Mouse (Mus musculus) liver, adult 2 months (tissue): ENCODE data around the gene Pnpla1. TPM values are rescaled to one million over a fixed set of nuclear protein-coding genes. Genes with fewer than 3 reads are reported as not detected.

ENCODE experiments used
- DNase-seq: peaks from one replicate; pipeline ENCODE4 v3.0.0-alpha.2; 2011; ENCODE audit warnings: low read depth, low spot score; ENCODE audit errors: extremely low read depth
- H3K27ac ChIP-seq: fragments of 200-500 bp; replicated peaks from 2 replicates; pipeline ENCODE4 v1.5.1; 2012; ENCODE audit warnings: low read depth, mild to moderate bottlenecking, control low read depth, inconsistent platforms, low read length; ENCODE audit not compliant: insufficient read depth
- H3K27me3 ChIP-seq: fragments of 200-500 bp; 2 replicates; pipeline ENCODE4 v1.6.1; 2012; ENCODE audit warnings: mild to moderate bottlenecking, moderate library complexity, low read length, inconsistent platforms; ENCODE audit not compliant: control insufficient read depth, insufficient read depth
- H3K36me3 ChIP-seq: fragments of 200-500 bp; 2 replicates; pipeline ENCODE4 v1.6.1; 2012; ENCODE audit warnings: low read length, inconsistent platforms; ENCODE audit not compliant: control insufficient read depth, insufficient read depth
- H3K4me1 ChIP-seq: fragments of 200-500 bp; 2 replicates; pipeline ENCODE4 v1.6.1; 2011; ENCODE audit warnings: low read length; ENCODE audit not compliant: control insufficient read depth, insufficient read depth
- H3K4me3 ChIP-seq: fragments of 200-500 bp; 2 replicates; pipeline ENCODE4 v1.5.1; 2011; ENCODE audit warnings: low read depth, mild to moderate bottlenecking, control low read depth, low read length, moderate library complexity; ENCODE audit not compliant: insufficient read depth
- H3K79me2 ChIP-seq: fragments of 200-500 bp; 2 replicates; pipeline ENCODE4 v1.6.1; 2012; ENCODE audit warnings: inconsistent platforms, mild to moderate bottlenecking, low read length, moderate library complexity; ENCODE audit not compliant: control insufficient read depth, insufficient read depth
- H3K9ac ChIP-seq: fragments of 200-500 bp; 2 replicates; pipeline ENCODE4 v1.6.1; 2012; ENCODE audit warnings: low read depth, mild to moderate bottlenecking, control low read depth, inconsistent platforms, low read length
- CTCF ChIP-seq: fragments of 200-500 bp; IDR thresholded peaks from 2 replicates; pipeline ENCODE4 v1.5.1; 2011; ENCODE audit warnings: low read depth, low read length, control low read depth
- POLR2A ChIP-seq: fragments of 200-500 bp; IDR thresholded peaks from 2 replicates; pipeline ENCODE4 v1.6.1; 2011; ENCODE audit warnings: low read length, control low read depth; ENCODE audit not compliant: insufficient read depth; ENCODE audit errors: extremely low read depth
- WGBS: fragments of 180-500 bp; shearing (Covaris S2); methylation state at CpG from one replicate; pipeline ENCODE4 v1.1.7; 2018; 5-methylcytosine and 5-hydroxymethylcytosine counted together
- polyA plus RNA-seq: library from polyadenylated mRNA; depleted of rRNA; stranded (reverse); fragments of >200 nt; gene quantifications from 2 replicates; pipeline ENCODE4 v1.2.3, GENCODE M21; 2012
- total RNA-seq: library from RNA; depleted of rRNA; stranded (reverse); fragments of >200 nt; gene quantifications from 2 replicates; pipeline ENCODE4 v1.2.3, GENCODE M21; 2014

Pnpla1 gene
- total and polyA plus RNA-seq, 2 experiments, result not detected

DNA sequence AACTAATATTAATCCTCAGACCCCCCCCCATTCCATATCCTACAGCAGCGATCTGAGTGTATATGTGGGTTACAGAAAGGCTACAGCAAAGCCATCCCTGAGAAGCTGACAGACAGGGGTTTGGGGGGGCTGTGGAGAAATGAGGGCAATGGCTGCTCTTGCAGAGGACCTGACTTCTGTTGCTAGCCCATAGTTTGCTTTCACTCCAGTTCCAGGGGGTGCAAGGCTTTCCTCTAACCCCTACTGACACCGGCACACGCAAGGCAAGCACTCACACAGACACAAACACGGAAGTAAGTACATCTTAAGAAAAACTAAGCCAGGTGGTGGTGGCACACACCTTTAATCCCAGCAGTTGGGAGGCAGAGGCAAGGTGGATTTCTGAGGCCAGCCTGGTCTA is 71.2 kb downstream of the Pnpla1 start:
- no peak overlapping the region for H3K9ac ChIP-seq
- H3K79me2 ChIP-seq, result no peaks in the 10 kb centered on the region
- WGBS, result 95% methylated on average over 4 of the region's 4 CpGs
- no peak overlapping the region for H3K4me3 ChIP-seq
- no peaks in the 10 kb centered on the region for H3K36me3 ChIP-seq
- no peak for TF ChIP-seq POLR2A
- TF ChIP-seq CTCF, result no peak
- DNase-seq, result no peak
- no peak overlapping the region for H3K27ac ChIP-seq
- H3K4me1 ChIP-seq, result peaks cover 4% of the 10 kb centered on the region; the same call in 1 of the 2 replicates
- no peaks in the 10 kb centered on the region for H3K27me3 ChIP-seq

DNA sequence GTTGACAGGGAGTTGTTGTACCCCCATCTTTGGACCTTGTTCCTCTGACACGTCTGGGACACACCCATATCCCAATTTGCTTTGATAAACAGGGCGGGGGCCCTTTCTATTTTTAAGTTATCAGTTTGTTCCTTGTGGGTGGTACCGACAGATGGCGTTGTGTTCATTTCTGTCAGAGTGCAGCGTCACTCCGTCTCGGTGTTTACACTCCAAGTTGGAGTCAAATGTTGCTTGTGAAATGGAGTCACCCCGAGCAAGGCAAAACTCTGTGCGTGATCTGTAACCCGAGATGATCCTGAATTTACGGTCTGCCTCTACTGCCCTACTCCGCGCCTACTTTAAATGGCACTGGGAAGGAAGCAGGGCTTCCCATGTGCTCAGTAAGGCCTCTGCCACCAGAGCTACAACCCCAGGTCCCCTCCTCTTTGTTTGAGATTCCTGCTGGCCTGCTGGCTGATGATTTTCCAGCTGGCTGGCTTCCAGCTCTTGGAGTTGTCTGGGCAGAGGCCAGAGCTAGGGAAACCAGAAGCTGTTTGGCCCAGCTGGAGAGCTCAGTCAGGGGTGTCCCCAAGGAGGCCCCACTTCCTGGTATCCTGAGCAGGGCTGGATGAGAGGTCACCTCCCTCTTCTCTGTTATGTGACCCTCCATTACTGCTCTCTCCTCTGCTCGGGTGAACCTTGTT is 72.3 kb downstream of the Pnpla1 start:
- 6% methylated on average over 14 of the region's 14 CpGs for WGBS
- Histone ChIP-seq H3K4me3 (no peak overlapping the region; the same call in 1 of the 2 replicates), H3K79me2 (no peaks in the 10 kb centered on the region), H3K4me1 (peaks cover 4% of the 10 kb centered on the region; the same call in 1 of the 2 replicates), H3K36me3 (no peaks in the 10 kb centered on the region), H3K9ac (peak overlapping the region; percentile 65), H3K27ac (peak overlapping the region; percentile 96), H3K27me3 (no peaks in the 10 kb centered on the region)
- peak; percentile 90 for DNase-seq
- TF ChIP-seq CTCF, result peak; percentile 49
- no peak for TF ChIP-seq POLR2A

DNA sequence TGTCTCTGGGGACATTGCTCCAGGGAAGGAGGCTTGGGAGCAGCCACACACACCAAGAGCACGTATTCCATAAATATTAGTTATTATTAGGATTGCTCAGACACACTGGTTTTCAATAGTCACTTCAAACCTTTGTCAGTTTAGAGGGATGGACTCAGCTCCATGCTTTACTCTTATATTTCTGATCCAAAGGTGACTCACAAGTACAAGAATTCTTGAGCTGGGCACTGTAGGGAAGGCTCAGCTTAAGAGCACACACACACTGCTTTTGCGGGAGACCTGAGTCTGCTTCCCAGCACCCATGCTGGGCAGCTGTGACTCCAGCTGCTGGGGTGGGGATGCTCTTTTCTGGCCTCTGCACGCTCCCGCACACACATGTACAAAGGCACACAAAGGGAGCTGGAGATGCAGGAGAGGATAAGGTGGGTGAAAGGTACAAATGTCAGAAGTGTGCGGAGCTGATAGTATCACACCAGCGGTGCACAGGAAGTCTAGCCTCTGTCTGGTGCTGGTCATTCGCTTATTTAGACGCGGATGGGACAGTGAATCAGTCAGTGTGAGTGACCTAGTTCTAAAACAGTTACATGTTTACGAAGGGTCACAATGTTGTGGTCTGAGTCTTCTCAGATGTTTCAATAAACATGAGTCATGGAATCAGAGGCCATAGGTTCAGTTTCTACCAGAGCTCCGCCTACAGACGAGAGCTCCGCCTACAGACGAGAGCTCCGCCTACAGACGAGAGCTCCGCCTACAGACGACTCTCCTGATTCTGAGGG is 73.4 kb downstream of the Pnpla1 start:
- 87% methylated on average over 18 of the region's 18 CpGs for WGBS
- no peak overlapping the region for H3K4me3 ChIP-seq
- no peak overlapping the region for H3K9ac ChIP-seq
- DNase-seq, result no peak
- TF ChIP-seq CTCF, result no peak
- no peak for TF ChIP-seq POLR2A
- H3K79me2 ChIP-seq, result no peaks in the 10 kb centered on the region
- peaks cover 4% of the 10 kb centered on the region; the same call in 1 of the 2 replicates for H3K4me1 ChIP-seq
- H3K36me3 ChIP-seq, result no peaks in the 10 kb centered on the region
- no peak overlapping the region for H3K27ac ChIP-seq
- H3K27me3 ChIP-seq, result no peaks in the 10 kb centered on the region

DNA sequence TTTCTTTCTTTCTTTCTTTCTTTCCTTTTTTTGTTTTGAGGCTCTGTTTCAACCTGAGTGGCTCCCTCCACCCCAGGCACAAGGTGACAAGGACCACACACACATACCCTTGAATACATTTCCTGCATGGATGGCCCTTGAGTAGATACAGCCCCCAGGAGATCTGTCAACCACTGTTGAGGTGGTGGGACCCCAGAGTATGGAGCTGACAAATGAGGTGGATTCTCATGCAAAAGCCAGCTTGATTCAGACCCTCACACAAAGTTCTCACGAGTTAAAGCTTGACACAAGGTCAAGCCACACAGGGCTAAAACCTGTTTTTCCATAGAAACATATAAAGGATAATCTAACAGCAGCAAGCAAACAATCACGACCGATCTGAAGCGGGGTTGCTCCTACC is 74.1 kb downstream of the Pnpla1 start:
- Histone ChIP-seq H3K9ac (no peak overlapping the region), H3K27me3 (no peaks in the 10 kb centered on the region), H3K36me3 (no peaks in the 10 kb centered on the region), H3K27ac (no peak overlapping the region), H3K4me1 (peaks cover 4% of the 10 kb centered on the region; the same call in 1 of the 2 replicates), H3K79me2 (no peaks in the 10 kb centered on the region), H3K4me3 (no peak overlapping the region)
- TF ChIP-seq CTCF (no peak), POLR2A (no peak)
- 92% methylated on average over 4 of the region's 4 CpGs for WGBS
- no peak for DNase-seq

DNA sequence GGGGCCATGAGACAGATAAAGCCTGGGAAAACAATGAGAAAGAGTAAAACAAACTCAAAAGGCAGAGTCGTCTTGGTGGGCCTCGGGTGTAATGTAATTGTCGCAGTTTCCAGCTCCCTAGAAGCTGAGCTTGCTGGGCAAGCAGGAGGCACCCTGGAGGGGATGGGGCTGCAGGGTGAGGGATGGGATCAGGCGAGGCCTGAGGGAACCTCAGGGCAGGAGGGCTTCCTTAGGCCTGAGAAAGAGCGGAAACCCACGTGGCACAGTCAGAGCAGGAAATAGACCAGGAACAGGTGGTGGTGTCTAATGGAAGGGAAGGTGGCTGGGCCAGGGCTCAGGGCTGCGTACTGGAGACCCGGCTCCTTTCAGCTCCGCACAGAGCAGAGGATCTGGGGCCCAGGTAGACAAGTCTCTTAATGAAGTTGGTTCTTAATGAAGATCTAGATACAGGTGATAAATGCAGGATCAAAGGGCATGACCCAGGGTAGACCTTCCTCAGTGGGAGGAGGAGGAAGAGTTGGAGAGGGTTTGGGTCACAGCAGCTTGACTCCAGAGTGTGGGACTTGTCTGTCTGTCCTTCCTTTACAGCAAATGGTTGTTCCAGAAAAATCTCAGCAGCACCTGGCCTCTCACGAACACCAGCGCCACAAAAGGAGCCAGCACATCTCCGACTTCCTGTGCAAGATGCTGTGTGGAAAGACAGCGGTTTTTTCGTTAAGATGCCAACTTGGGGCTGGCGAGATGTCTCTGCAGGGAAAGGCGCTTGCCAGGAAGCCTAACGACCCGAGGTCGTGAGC is 76.1 kb downstream of the Pnpla1 start:
- H3K36me3 ChIP-seq, result no peaks in the 10 kb centered on the region
- H3K9ac ChIP-seq, result no peak overlapping the region
- H3K79me2 ChIP-seq, result no peaks in the 10 kb centered on the region
- WGBS, result 78% methylated on average over 19 of the region's 19 CpGs
- DNase-seq, result no peak
- H3K4me3 ChIP-seq, result no peak overlapping the region
- H3K27me3 ChIP-seq, result no peaks in the 10 kb centered on the region
- TF ChIP-seq CTCF, result no peak
- no peak for TF ChIP-seq POLR2A
- peaks cover 4% of the 10 kb centered on the region; the same call in 1 of the 2 replicates for H3K4me1 ChIP-seq
- no peak overlapping the region for H3K27ac ChIP-seq
